Mouse (Mus musculus) ES-E14 (cell line): ENCODE measurements at regions not wholly inside any gene's neighbourhood (a gene's known extent, or its start where the extent isn't known, plus 50 kb on each side); places are given as distances from the start of the nearest gene placed in this dataset.

Source experiments
- MAFK ChIP-seq: IDR thresholded peaks from 2 replicates; pipeline ENCODE4 v1.6.1; 2014; ENCODE audit warnings: mild to moderate bottlenecking, low read depth, low read length, inconsistent platforms; ENCODE audit not compliant: insufficient read depth
- ZC3H11A ChIP-seq: IDR thresholded peaks from 2 replicates; pipeline ENCODE4 v1.6.1; 2012; ENCODE audit warnings: low read depth, mild to moderate bottlenecking, inconsistent platforms, low read length, borderline replicate concordance
- ZNF384 ChIP-seq: IDR thresholded peaks from 2 replicates; pipeline ENCODE4 v1.6.1; 2012; ENCODE audit warnings: low read depth, low read length, inconsistent platforms

DNA sequence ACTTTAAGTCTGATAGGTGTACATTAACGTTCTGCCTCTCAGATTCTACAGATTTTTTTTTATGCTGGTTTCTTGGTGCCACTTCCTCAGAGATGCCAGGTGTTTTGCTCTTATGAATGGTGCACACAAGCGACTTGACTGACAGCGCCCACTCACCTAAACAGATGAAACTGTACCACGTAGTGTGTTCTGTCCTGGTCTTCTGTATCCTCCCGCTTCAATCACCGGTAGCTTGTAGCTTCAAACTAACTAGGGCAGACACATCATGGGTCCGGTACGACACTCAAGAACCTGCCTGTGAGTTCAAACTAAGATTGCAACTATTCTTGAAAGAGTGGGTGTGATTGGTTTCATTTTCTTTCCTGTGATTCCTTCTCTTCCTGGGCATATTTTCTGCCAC, 198.0 kb upstream of the Satb1 start:
- TF ChIP-seq ZNF384 (no peak), ZC3H11A (no peak), MAFK (no peak)
